Mouse (Mus musculus): ENCODE data around the gene Nectin2.

- TF ChIP-seq CTCF (IDR thresholded peaks at IDR 0.05; ENCODE audit: borderline replicate concordance, control insufficient read depth, extremely low read depth, insufficient read depth, low read length, poor library complexity) (no peak), POLR2A (IDR thresholded peaks at IDR 0.05; ENCODE audit: control insufficient read depth, extremely low read depth, insufficient read depth, low read length, poor library complexity) (no peak)
Measured at GRCm38 (mm10) chr7:19779903-19780302, 29.6 kb upstream of the Nectin2 start.
